Comparison of ENCODE assay signal across 28 mouse cellular contexts in the genomic region with DNA sequence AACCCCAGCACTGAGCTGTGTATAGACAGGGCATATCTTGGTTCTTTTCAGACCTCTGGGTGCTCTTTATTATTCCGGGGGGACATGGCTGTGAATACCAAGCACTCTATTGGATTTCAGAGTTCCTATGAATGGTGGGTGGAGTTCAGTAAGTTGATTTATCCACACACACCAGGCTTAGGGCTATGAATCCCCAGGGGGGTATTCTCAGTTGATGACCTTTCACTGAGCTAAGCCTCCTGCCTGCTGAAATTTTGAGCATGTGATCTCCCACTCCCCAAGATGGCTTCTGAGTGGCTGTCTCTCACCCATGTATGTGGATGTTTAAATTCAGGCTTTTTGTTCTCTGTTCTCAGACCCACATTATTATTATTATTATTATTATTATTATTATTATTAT.
DNase-seq lines count a peak whose midpoint lies in the region; ATAC-seq and TF ChIP-seq lines count a peak whose summit lies in the region.
"Had no signal": no experiment of that assay in that cellular context is flagged by ENCODE, and none has a peak within 500 bp of the region (broad histone marks: within the 10 kb centered on the region; RNA-seq: fewer than 3 reads in every experiment).

No protein-coding gene starts in this region.

- TF ChIP-seq CTCF in stomach, postnatal 0 days (IDR thresholded peaks at IDR 0.05; ENCODE audit: low read depth): no peak

- 58% methylated on average over 1 of the region's 1 CpGs for WGBS in hindbrain, embryonic 11.5 days
- WGBS in hindbrain, embryonic 16.5 days: 48% methylated on average over 1 of the region's 1 CpGs
- WGBS in midbrain, embryonic 12.5 days: 43% methylated on average over 1 of the region's 1 CpGs
- WGBS in midbrain, embryonic 13.5 days: 25% methylated on average over 1 of the region's 1 CpGs
- 59% methylated on average over 1 of the region's 1 CpGs for WGBS in stomach, embryonic 14.5 days
- 62% methylated on average over 1 of the region's 1 CpGs for WGBS in stomach, postnatal 0 days

- no peak overlapping the region for H3K4me2 ChIP-seq in hindbrain, embryonic 11.5 days (replicated peaks; ENCODE audit: low read depth, low read length)
- no peak overlapping the region for H3K4me2 ChIP-seq in hindbrain, embryonic 16.5 days (ENCODE audit: low read length)
- H3K4me2 ChIP-seq in midbrain, embryonic 12.5 days (replicated peaks): no peak overlapping the region
- no peak overlapping the region for H3K4me2 ChIP-seq in midbrain, embryonic 13.5 days (replicated peaks)
- H3K4me2 ChIP-seq in stomach, embryonic 14.5 days (replicated peaks; ENCODE audit: low read depth, low read length): no peak overlapping the region
- H3K4me2 ChIP-seq in stomach, postnatal 0 days (replicated peaks; ENCODE audit: low read depth): no peak overlapping the region
- H3K4me2 ChIP-seq: embryonic facial prominence, embryonic 13.5 days; forebrain, embryonic 12.5 days; forebrain, embryonic 15.5 days; heart, embryonic 12.5 days; heart, embryonic 15.5 days had no signal

- no peaks in the 10 kb centered on the region for H3K36me3 ChIP-seq in hindbrain, embryonic 11.5 days (ENCODE audit: control insufficient read depth, insufficient read depth, low read length)
- no peaks in the 10 kb centered on the region for H3K36me3 ChIP-seq in hindbrain, embryonic 16.5 days (ENCODE audit: control insufficient read depth, insufficient read depth, low read length)
- no peaks in the 10 kb centered on the region for H3K36me3 ChIP-seq in midbrain, embryonic 12.5 days
- H3K36me3 ChIP-seq in midbrain, embryonic 13.5 days: no peaks in the 10 kb centered on the region
- H3K36me3 ChIP-seq in stomach, embryonic 14.5 days (ENCODE audit: control insufficient read depth, insufficient read depth, low read length): no peaks in the 10 kb centered on the region
- no peaks in the 10 kb centered on the region for H3K36me3 ChIP-seq in stomach, postnatal 0 days (ENCODE audit: control insufficient read depth, insufficient read depth, low read length)
- H3K36me3 ChIP-seq: embryonic facial prominence, embryonic 13.5 days; forebrain, embryonic 12.5 days; forebrain, embryonic 15.5 days; G1E; heart, embryonic 12.5 days; heart, embryonic 15.5 days; hindbrain, embryonic 10.5 days had no signal

- peak; percentile 57 for ATAC-seq in hindbrain, embryonic 11.5 days (ENCODE audit: low FRiP score)
- ATAC-seq in hindbrain, embryonic 16.5 days: no peak
- 0 out of 2 replicates have a peak, but pooled peaks have one; percentile 41 for ATAC-seq in midbrain, embryonic 12.5 days (ENCODE audit: low FRiP score, low read depth)
- ATAC-seq in midbrain, embryonic 13.5 days: no peak
- ATAC-seq in stomach, embryonic 14.5 days (ENCODE audit: insufficient number of reproducible peaks, insufficient read depth, low FRiP score, low read depth): 0 out of 2 replicates have a peak, but pooled peaks have one; percentile 33
- no peak for ATAC-seq in stomach, postnatal 0 days (ENCODE audit: low FRiP score, low TSS enrichment)
- ATAC-seq: forebrain, embryonic 15.5 days; hindbrain, postnatal 0 days; inflammation-experienced regulatory T-cells, adult 6 months; Patski had no signal

- no peak overlapping the region for H3K27ac ChIP-seq in hindbrain, embryonic 11.5 days (ENCODE audit: low read depth, low read length)
- H3K27ac ChIP-seq in hindbrain, embryonic 16.5 days (ENCODE audit: low read depth, low read length): no peak overlapping the region
- no peak overlapping the region for H3K27ac ChIP-seq in midbrain, embryonic 12.5 days (replicated peaks)
- H3K27ac ChIP-seq in midbrain, embryonic 13.5 days: no peak overlapping the region
- no peak overlapping the region for H3K27ac ChIP-seq in stomach, embryonic 14.5 days (ENCODE audit: low read length)
- H3K27ac ChIP-seq in stomach, postnatal 0 days (replicated peaks): no peak overlapping the region
- H3K27ac ChIP-seq: embryonic facial prominence, embryonic 13.5 days; forebrain, embryonic 12.5 days; forebrain, embryonic 15.5 days; heart, embryonic 15.5 days; hindbrain, embryonic 10.5 days; hindbrain, postnatal 0 days had no signal

- no peaks in the 10 kb centered on the region for H3K27me3 ChIP-seq in hindbrain, embryonic 11.5 days (ENCODE audit: control insufficient read depth, insufficient read depth, low read length)
- H3K27me3 ChIP-seq in hindbrain, embryonic 16.5 days (replicated peaks; ENCODE audit: control insufficient read depth, insufficient read depth, low read length): no peaks in the 10 kb centered on the region
- no peaks in the 10 kb centered on the region for H3K27me3 ChIP-seq in midbrain, embryonic 12.5 days
- no peaks in the 10 kb centered on the region for H3K27me3 ChIP-seq in midbrain, embryonic 13.5 days
- H3K27me3 ChIP-seq in stomach, embryonic 14.5 days (ENCODE audit: control insufficient read depth, insufficient read depth, low read length): no peaks in the 10 kb centered on the region
- no peaks in the 10 kb centered on the region for H3K27me3 ChIP-seq in stomach, postnatal 0 days (ENCODE audit: control insufficient read depth, insufficient read depth, low read length)
- H3K27me3 ChIP-seq: CH12.LX; embryonic facial prominence, embryonic 13.5 days; forebrain, embryonic 12.5 days; forebrain, embryonic 15.5 days; heart, embryonic 12.5 days; heart, embryonic 15.5 days had no signal

- no peak for TF ChIP-seq EP300 in stomach, postnatal 0 days (optimal IDR thresholded peaks at IDR 0.05)

- H3K4me3 ChIP-seq in hindbrain, embryonic 11.5 days (ENCODE audit: low read depth, low read length): no peak overlapping the region
- H3K4me3 ChIP-seq in hindbrain, embryonic 16.5 days (ENCODE audit: low read length): no peak overlapping the region
- no peak overlapping the region for H3K4me3 ChIP-seq in midbrain, embryonic 12.5 days
- no peak overlapping the region for H3K4me3 ChIP-seq in midbrain, embryonic 13.5 days (replicated peaks)
- no peak overlapping the region for H3K4me3 ChIP-seq in stomach, embryonic 14.5 days (ENCODE audit: low read depth, low read length)
- H3K4me3 ChIP-seq in stomach, postnatal 0 days (ENCODE audit: low read depth, low read length): no peak overlapping the region
- H3K4me3 ChIP-seq: embryonic facial prominence, embryonic 13.5 days; erythroblast, embryonic 14.5 days; forebrain, embryonic 12.5 days; forebrain, embryonic 15.5 days; heart, embryonic 12.5 days; heart, embryonic 15.5 days; hindbrain, embryonic 10.5 days had no signal

- H3K9me3 ChIP-seq in hindbrain, embryonic 11.5 days (ENCODE audit: control insufficient read depth, low read length): no peaks in the 10 kb centered on the region
- no peaks in the 10 kb centered on the region for H3K9me3 ChIP-seq in hindbrain, embryonic 16.5 days (ENCODE audit: control insufficient read depth, low read length)
- no peaks in the 10 kb centered on the region for H3K9me3 ChIP-seq in midbrain, embryonic 12.5 days
- H3K9me3 ChIP-seq in midbrain, embryonic 13.5 days: no peaks in the 10 kb centered on the region
- no peaks in the 10 kb centered on the region for H3K9me3 ChIP-seq in stomach, embryonic 14.5 days (ENCODE audit: control insufficient read depth, low read depth, low read length)
- H3K9me3 ChIP-seq in stomach, postnatal 0 days (ENCODE audit: control insufficient read depth, low read length): no peaks in the 10 kb centered on the region
- H3K9me3 ChIP-seq: embryonic facial prominence, embryonic 13.5 days; forebrain, embryonic 12.5 days; forebrain, embryonic 15.5 days; G1E; heart, embryonic 12.5 days; heart, embryonic 15.5 days; hindbrain, embryonic 10.5 days had no signal

- H3K4me1 ChIP-seq in hindbrain, embryonic 11.5 days (replicated peaks; ENCODE audit: control insufficient read depth, insufficient read depth, low read length): no peaks in the 10 kb centered on the region
- no peaks in the 10 kb centered on the region for H3K4me1 ChIP-seq in hindbrain, embryonic 16.5 days (ENCODE audit: control insufficient read depth, insufficient read depth, low read depth, low read length)
- peaks cover 4% of the 10 kb centered on the region; the same call in 1 of the 2 replicates for H3K4me1 ChIP-seq in midbrain, embryonic 12.5 days
- no peaks in the 10 kb centered on the region for H3K4me1 ChIP-seq in midbrain, embryonic 13.5 days (replicated peaks)
- no peaks in the 10 kb centered on the region for H3K4me1 ChIP-seq in stomach, embryonic 14.5 days (ENCODE audit: control insufficient read depth, insufficient read depth, low read length)
- H3K4me1 ChIP-seq in stomach, postnatal 0 days (replicated peaks; ENCODE audit: control insufficient read depth, insufficient read depth): no peaks in the 10 kb centered on the region
- H3K4me1 ChIP-seq: embryonic facial prominence, embryonic 13.5 days; forebrain, embryonic 15.5 days; heart, embryonic 15.5 days had no signal

- H3K9ac ChIP-seq in hindbrain, embryonic 11.5 days (ENCODE audit: low read depth, low read length): no peak overlapping the region
- no peak overlapping the region for H3K9ac ChIP-seq in hindbrain, embryonic 16.5 days (ENCODE audit: low read depth, low read length)
- no peak overlapping the region for H3K9ac ChIP-seq in midbrain, embryonic 12.5 days (replicated peaks)
- H3K9ac ChIP-seq in midbrain, embryonic 13.5 days (replicated peaks): no peak overlapping the region
- no peak overlapping the region for H3K9ac ChIP-seq in stomach, embryonic 14.5 days (replicated peaks; ENCODE audit: low read depth, low read length)
- no peak overlapping the region for H3K9ac ChIP-seq in stomach, postnatal 0 days (ENCODE audit: low read length)
- H3K9ac ChIP-seq: embryonic facial prominence, embryonic 13.5 days; forebrain, embryonic 12.5 days; forebrain, embryonic 15.5 days; heart, embryonic 12.5 days; heart, embryonic 15.5 days had no signal

- DNase-seq in hindbrain, embryonic 11.5 days (ENCODE audit: low spot score): no peak
- no peak for DNase-seq in stomach, postnatal 0 days (ENCODE audit: low spot score)
- DNase-seq: adrenal gland, postnatal 10 days; adrenal gland, postnatal 36 days; B cell, adult 2 months; cerebellum, adult 18-20 months; cerebellum, adult 9-10 months; cerebellum, postnatal 14 days; gastrocnemius, postnatal 25 days; heart, adult 18-20 months; heart, postnatal 10 days; heart, postnatal 36 days had no signal

Comparison
In these comparisons a context has a peak if more than half of its experiments do, and no peak if none do; other contexts are left out.
1. ATAC-seq: peak in hindbrain, embryonic 11.5 days (single experiment), midbrain, embryonic 12.5 days (single experiment) and stomach, embryonic 14.5 days (single experiment); none in hindbrain, embryonic 16.5 days (single experiment), midbrain, embryonic 13.5 days (single experiment) and stomach, postnatal 0 days (single experiment).